In genomic region chr7:34224308-34224707, GRCm38 (mm10) we compare ENCODE assay signal across 26 mouse cellular contexts. TPM values are rescaled to one million over a fixed set of nuclear protein-coding genes. Genes with fewer than 3 reads are reported as not detected.
A peak's percentile ranks its signal among the peaks of the same experiment; 100 is the strongest.
DNase-seq lines count a peak whose midpoint lies in the region; TF ChIP-seq lines count a peak whose summit lies in the region.
"Had no signal": no experiment of that assay in that cellular context is flagged by ENCODE, and none has a peak within 500 bp of the region (broad histone marks: within the 10 kb centered on the region; RNA-seq: fewer than 3 reads in every experiment).

No protein-coding gene starts in this region.

- no peaks in the 10 kb centered on the region for H3K27me3 ChIP-seq in liver, adult 2 months (ENCODE audit: control insufficient read depth, insufficient read depth, low read length)
- H3K27me3 ChIP-seq: forebrain, embryonic 13.5 days; heart, embryonic 12.5 days; heart, embryonic 15.5 days; hindbrain, embryonic 13.5 days had no signal

- peaks cover 22% of the 10 kb centered on the region for H3K36me3 ChIP-seq in liver, adult 2 months (ENCODE audit: control insufficient read depth, insufficient read depth, low read length)

- peaks cover 5% of the 10 kb centered on the region; the same call in 1 of the 2 replicates for H3K79me2 ChIP-seq in liver, adult 2 months (ENCODE audit: control insufficient read depth, insufficient read depth, low read length)

- peak overlapping the region; percentile 99 for H3K27ac ChIP-seq in gastrocnemius, adult 2 months
- no peak overlapping the region for H3K27ac ChIP-seq in liver, adult 2 months (replicated peaks; ENCODE audit: insufficient read depth, low read depth, low read length)
- H3K27ac ChIP-seq: forebrain, embryonic 10.5 days; forebrain, embryonic 13.5 days; heart, embryonic 15.5 days; hindbrain, embryonic 10.5 days; hindbrain, embryonic 13.5 days had no signal

- 39% methylated on average over 6 of the region's 6 CpGs for whole genome bisulfite sequencing in liver, adult 2 months

- peaks cover 35% of the 10 kb centered on the region for H3K4me1 ChIP-seq in liver, adult 2 months (ENCODE audit: control insufficient read depth, insufficient read depth, low read length)

- intact Hi-C loops in gastrocnemius, adult 2 months (cut with DNase I): no loop called here
- intact Hi-C loops in gastrocnemius, postnatal 14 days (cut with DNase I; ENCODE audit: low total_unique reads): no loop called here

- peak overlapping the region; percentile 26; the same call in 1 of the 2 replicates for H3K4me3 ChIP-seq in gastrocnemius, adult 2 months
- no peak overlapping the region for H3K4me3 ChIP-seq in liver, adult 2 months (ENCODE audit: insufficient read depth, low read depth, low read length)
- H3K4me3 ChIP-seq: forebrain, embryonic 10.5 days; forebrain, embryonic 13.5 days; heart, embryonic 12.5 days; heart, embryonic 15.5 days; hindbrain, embryonic 10.5 days; hindbrain, embryonic 13.5 days had no signal

- H3K9ac ChIP-seq in liver, adult 2 months (ENCODE audit: low read depth, low read length): no peak overlapping the region
- H3K9ac ChIP-seq: forebrain, embryonic 13.5 days; heart, embryonic 12.5 days; heart, embryonic 15.5 days; hindbrain, embryonic 13.5 days had no signal

- TF ChIP-seq POLR2A in liver, adult 2 months (IDR thresholded peaks at IDR 0.05; ENCODE audit: extremely low read depth, insufficient read depth, low read length): no peak

- DNase-seq in adrenal gland, adult 2 months: peak; percentile 55
- DNase-seq in adrenal gland, postnatal 4 days (ENCODE audit: low spot score in 2 of 2): no peak
- no peak for DNase-seq in gastrocnemius, adult 2 months
- no peak for DNase-seq in gastrocnemius, postnatal 14 days
- peak; percentile 56 for DNase-seq in liver, adult 2 months (ENCODE audit: extremely low read depth, low read depth, low spot score)
- DNase-seq in liver: no peak
- DNase-seq in brain, adult 2 months (ENCODE audit: low read depth, low spot score): peak; percentile 27
- DNase-seq: cerebellum, adult 18-20 months; cerebellum, adult 9-10 months; cerebellum, postnatal 14 days; gastrocnemius, postnatal 25 days; heart, adult 18-20 months; heart, postnatal 10 days; heart, postnatal 36 days had no signal

- no peak for TF ChIP-seq CTCF in gastrocnemius, adult 2 months (IDR thresholded peaks at IDR 0.05)
- TF ChIP-seq CTCF in liver, adult 2 months (IDR thresholded peaks at IDR 0.05; ENCODE audit: low read depth, low read length): no peak

RNA-seq across cellular contexts. Expression of gene Gpi1, which starts 5.8 kb away (rescaled TPM):
- 100 to 1,000 TPM; 290 to 557 TPM for total RNA-seq in adrenal gland, adult 2 months (2021)
- 507 and 510 TPM in 2 replicates for polyA plus RNA-seq in adrenal gland, adult 2 months (2012; rRNA removed)
- total RNA-seq in adrenal gland, postnatal 4 days (2021): 100 to 1,000 TPM; 298 to 310 TPM
- total RNA-seq in gastrocnemius, adult 2 months (2021): 1,000 to 10,000 TPM in 1 of 2 experiments, 100 to 1,000 TPM in 1; 882 to 1,223 TPM
- 1,000 to 10,000 TPM; 1,010 to 1,102 TPM for total RNA-seq in gastrocnemius, postnatal 14 days (2021)
- total RNA-seq in liver, adult 2 months (2014; rRNA removed): 61.8 and 74.2 TPM in 2 replicates
- polyA plus RNA-seq in liver, adult 2 months (2012; rRNA removed): 100 and 127 TPM in 2 replicates

RNA-seq across cellular contexts. Expression of gene Gm6096, which starts 26.5 kb away (rescaled TPM):
- total RNA-seq in adrenal gland, adult 2 months (2021): not detected
- polyA plus RNA-seq in adrenal gland, adult 2 months (2012; rRNA removed): not detected in 2 replicates
- not detected for total RNA-seq in adrenal gland, postnatal 4 days (2021)
- total RNA-seq in gastrocnemius, adult 2 months (2021): not detected
- not detected for total RNA-seq in gastrocnemius, postnatal 14 days (2021)
- total RNA-seq in liver, adult 2 months (2014; rRNA removed): not detected in 2 replicates
- not detected in 2 replicates for polyA plus RNA-seq in liver, adult 2 months (2012; rRNA removed)
- total RNA-seq: ES-E14; gastrocnemius, adult 18-20 months; gastrocnemius, postnatal 25 days; heart, adult 18-20 months; heart, postnatal 10 days; heart, postnatal 36 days had no signal
- polyA plus RNA-seq: activated CD4-positive, CD25-positive, alpha-beta regulatory T cell, adult 4 months; embryonic facial prominence, embryonic 11.5 days; embryonic facial prominence, embryonic 14.5 days; forebrain, embryonic 10.5 days; forebrain, embryonic 13.5 days; gonadal fat pad, adult 2 months; hindbrain, embryonic 10.5 days; hindbrain, embryonic 13.5 days had no signal

RNA-seq across cellular contexts. Expression of gene Pdcd2l, which starts 27.8 kb away (rescaled TPM):
- total RNA-seq in adrenal gland, adult 2 months (2021): 10 to 100 TPM; 15.4 to 24.4 TPM
- polyA plus RNA-seq in adrenal gland, adult 2 months (2012; rRNA removed): 27.9 and 31.1 TPM in 2 replicates
- total RNA-seq in adrenal gland, postnatal 4 days (2021): 10 to 100 TPM; 28.3 to 31.6 TPM
- 10 to 100 TPM; 13.8 to 19.2 TPM for total RNA-seq in gastrocnemius, adult 2 months (2021)
- total RNA-seq in gastrocnemius, postnatal 14 days (2021): 10 to 100 TPM; 17.1 to 17.6 TPM
- 15.5 and 15.9 TPM in 2 replicates for total RNA-seq in liver, adult 2 months (2014; rRNA removed)
- polyA plus RNA-seq in liver, adult 2 months (2012; rRNA removed): 16.0 and 18.5 TPM in 2 replicates

RNA-seq across cellular contexts. Expression of gene Uba2, which starts 54.9 kb away (rescaled TPM):
- 10 to 100 TPM; 63.5 to 75.7 TPM for total RNA-seq in adrenal gland, adult 2 months (2021)
- polyA plus RNA-seq in adrenal gland, adult 2 months (2012; rRNA removed): 22.5 and 25.2 TPM in 2 replicates
- total RNA-seq in adrenal gland, postnatal 4 days (2021): 100 to 1,000 TPM; 101 to 107 TPM
- 10 to 100 TPM; 33.4 to 38.7 TPM for total RNA-seq in gastrocnemius, adult 2 months (2021)
- total RNA-seq in gastrocnemius, postnatal 14 days (2021): 10 to 100 TPM; 36.4 to 44.3 TPM
- total RNA-seq in liver, adult 2 months (2014; rRNA removed): 31.8 and 33.6 TPM in 2 replicates
- 13.6 and 16.9 TPM in 2 replicates for polyA plus RNA-seq in liver, adult 2 months (2012; rRNA removed)

Comparison
In these comparisons a context has a peak if more than half of its experiments do, and no peak if none do; other contexts are left out.
1. DNase-seq: peak in adrenal gland, adult 2 months (single experiment), liver, adult 2 months (single experiment) and brain, adult 2 months (single experiment); none in adrenal gland, postnatal 4 days (0 of 2), gastrocnemius, adult 2 months (single experiment), gastrocnemius, postnatal 14 days (single experiment) and liver (single experiment).